Mouse (Mus musculus) frontal cortex, postnatal 10 days (tissue): ENCODE results near the gene Cacng8.
A peak's percentile ranks its signal among the peaks of the same experiment; 100 is the strongest.

Experiments
- DNase-seq, 2 experiments: peaks; one replicate each; pipeline ENCODE4 v3.0.0; 2022; ENCODE audit warnings: low spot score in 2 of 2, mixed read lengths in 1 of 2

Gene Cacng8

DNA sequence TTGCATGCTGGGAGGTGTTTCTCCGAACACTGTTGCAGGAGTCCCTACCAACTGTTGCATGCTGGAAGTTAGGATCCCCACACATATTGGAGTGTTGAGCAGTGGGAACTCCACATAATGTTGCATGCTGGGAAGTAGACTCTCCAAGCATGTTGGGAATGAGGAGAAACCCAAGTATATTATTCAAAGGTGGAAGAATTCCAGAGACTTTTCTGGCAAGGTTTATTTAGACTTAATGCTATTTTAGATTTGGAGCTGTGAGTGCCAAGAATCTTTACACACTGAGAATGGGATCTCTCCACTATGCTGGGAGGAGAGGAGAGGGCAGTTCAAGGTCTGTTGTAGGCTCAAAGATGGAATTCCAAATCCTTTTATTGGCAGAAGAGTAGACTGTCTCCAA lies 41.6 kb downstream of the Cacng8 start:
- DNase-seq, result no peak

DNA sequence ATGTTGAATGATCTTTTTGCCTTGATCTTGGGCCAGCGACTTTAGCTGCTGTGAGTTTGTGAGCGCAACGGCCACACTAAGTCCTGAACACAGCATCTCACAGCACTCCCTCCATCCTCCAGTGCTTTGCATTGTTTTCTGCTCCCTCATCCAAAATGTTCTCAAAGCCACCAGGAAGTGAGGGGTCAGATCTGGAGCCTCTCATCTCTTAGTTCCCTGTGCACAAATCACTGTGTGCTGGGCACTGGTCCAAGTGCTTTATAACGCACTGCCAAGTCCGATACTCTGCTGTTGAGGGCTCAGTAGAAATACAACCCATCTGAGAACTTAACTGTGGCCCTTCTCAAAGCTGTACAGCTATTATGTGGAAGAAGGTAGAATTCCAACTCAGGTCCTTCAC lies 47.5 kb downstream of the Cacng8 start:
- DNase-seq, result no peak

DNA sequence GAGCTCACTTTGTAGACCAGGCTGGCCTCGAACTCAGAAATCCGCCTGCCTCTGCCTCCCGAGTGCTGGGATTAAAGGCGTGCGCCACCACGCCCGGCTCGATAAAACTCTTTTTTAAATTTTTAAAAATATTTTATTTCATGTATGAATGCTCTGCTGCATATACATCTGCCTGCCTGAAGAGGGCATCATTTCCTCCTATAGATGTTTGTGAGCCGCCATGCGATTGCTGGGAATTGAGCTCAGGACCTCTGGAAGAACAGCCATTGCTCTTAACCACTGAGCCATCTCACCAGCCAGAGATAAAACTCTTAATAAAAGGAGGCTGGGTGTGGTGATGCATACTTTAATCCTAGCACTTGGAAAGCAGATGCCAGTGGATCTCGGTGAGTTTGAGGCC lies 49.5 kb downstream of the Cacng8 start:
- DNase-seq, result no peak

DNA sequence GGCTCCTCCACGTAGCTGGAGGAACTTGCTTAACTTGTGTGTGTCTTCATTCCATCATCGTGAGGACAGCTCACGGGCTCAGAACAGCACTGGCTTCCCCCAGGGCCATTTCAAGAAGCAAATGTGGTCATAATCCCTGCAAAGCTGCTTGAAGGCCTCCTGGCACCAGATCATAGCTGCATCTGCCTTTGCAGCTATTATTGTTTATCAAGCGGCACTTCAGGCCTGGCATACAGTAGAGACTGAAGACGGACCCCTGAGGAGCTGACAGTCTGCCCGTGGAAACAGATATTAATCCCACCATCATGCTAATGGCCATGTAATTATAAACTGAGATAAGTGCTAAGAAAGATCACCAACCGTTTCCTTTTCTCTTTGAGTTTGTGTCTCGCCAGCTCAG lies 50.0 kb downstream of the Cacng8 start:
- DNase-seq, result no peak

DNA sequence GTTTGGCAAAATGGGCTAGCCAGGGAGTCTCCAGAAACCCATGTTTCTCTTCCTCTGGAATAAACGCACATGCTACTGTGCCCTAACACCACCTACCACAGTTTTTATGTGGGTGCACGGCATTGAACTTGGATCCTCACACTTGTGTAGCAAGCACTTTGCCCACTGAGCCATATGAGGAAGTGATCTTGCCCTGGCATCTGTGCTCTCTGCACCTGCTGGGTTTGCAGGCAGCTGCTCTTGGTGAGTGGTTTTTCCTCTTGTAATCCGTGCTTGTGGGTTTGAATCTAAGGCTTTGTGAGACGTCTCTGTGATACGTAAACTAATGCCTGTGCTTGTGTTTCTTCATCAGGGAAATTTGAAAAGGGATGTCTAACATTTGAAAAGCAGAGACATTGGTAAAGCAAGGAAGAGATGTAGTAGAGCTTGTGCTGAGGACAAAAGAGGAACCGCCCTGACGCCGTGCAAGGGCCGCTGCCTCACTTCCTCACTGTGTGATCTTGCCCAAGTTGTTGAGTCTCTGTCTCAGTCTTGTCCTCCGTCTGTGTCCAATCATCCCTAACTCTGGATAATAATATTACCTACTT lies 52.1 kb downstream of the Cacng8 start:
- no peak for DNase-seq

DNA sequence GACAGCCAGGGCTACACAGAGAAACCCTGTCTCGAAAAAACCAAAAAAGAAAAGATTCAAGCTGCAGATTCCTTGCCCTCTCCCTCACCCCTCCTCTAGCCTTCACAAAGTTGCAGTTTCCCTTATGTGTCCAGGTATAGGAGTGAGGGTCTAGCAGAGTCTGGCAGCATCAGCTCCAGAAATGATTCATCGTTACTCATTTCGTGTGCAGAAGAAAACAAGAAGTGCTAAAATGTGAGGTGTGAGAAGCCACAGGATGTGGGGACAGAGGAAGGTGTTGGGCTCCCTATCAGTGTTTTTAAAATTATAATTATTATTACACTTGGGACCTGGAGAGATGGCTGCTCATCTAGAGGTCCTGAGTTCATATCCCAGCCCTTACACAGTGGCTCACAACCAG lies 54.2 kb downstream of the Cacng8 start:
- no peak for DNase-seq

DNA sequence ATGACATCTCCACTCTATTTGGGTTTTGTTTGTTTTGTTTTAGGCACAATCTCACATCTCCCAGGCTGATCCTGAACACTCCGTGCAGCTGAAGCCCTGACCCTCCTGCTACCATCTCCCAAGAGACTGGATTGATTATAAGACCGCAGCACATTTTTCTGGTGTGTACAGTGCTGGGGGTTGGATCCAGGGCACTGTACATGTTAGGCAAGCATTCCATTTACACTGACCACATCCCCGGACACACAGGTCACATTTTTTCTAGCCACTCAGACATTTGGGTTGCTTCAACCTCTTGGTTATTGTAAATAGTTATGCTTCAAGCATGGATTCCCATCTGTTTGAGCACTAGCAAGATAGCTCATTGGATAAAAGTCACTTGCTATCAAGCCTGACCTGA lies 56.1 kb downstream of the Cacng8 start:
- DNase-seq, result no peak

DNA sequence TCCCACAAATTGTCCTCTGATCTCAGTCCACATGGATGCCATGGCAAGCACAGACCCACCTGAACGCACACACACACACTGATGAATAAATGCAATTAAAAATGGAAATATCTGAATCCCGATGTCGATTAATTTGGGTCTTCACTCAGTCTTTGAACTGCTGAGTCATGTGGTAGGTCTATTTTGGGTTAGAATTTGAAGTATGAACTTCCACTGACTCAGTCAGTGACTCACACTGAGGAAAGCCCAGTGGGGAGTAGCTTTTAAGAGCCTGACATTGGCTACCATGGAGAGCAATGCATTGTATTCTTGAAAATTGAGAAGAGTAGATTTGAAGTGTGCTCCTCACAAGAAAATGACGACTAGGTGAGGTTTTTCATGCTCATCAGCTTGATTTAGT lies 56.5 kb downstream of the Cacng8 start:
- no peak for DNase-seq

DNA sequence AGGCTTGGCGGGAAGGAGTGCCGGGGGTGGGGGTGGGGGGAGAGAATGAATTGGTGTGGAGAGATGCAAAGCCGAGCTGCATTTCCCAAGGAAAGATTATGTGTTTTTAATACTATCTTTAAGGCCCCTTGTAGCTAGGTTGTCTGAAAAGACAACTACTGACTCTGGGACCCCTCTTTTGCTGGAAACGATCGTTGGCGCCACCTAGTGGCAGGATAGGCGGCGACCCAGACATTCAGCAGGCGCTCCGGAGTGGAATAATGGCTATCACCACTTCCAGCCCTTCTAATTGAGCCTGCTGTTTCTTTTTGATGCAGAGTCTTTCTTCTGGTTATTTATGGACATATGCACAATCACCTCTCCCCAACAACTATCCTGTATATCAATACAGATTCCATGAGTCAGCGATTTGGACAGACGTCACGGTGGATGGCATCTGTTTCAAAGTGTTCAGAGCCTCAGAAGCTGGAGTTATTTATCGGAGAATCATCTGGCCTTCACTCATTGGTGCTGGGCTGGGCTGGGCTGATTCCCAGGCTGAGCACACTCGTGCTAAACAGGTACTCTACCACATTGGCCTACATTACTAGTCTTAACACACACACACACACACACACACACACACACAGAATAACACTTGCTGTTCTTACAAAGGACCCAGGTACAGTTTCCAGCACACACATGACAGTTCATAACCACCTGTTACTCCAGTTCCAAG lies 58.4 kb downstream of the Cacng8 start:
- peak; percentile 34 to 79 for DNase-seq

DNA sequence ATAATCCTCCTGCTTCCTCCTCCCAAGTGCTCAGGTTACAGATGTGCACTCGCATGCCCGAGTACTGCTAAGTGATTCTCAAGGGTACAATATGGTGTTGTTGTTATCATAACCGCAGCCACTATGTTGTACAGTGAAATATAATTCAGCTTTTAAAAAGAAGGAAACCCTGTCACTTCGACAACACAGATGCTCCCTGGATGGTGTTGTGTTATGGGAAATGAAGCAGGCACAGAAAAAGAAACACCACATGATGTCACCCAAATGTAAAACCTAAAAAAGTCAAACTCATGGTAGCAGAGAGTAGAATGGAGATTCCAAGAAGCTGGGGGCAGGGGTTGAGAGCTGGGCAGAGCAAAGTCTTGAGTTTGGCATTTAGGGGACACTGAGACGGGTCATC lies 60.2 kb downstream of the Cacng8 start:
- no peak for DNase-seq

DNA sequence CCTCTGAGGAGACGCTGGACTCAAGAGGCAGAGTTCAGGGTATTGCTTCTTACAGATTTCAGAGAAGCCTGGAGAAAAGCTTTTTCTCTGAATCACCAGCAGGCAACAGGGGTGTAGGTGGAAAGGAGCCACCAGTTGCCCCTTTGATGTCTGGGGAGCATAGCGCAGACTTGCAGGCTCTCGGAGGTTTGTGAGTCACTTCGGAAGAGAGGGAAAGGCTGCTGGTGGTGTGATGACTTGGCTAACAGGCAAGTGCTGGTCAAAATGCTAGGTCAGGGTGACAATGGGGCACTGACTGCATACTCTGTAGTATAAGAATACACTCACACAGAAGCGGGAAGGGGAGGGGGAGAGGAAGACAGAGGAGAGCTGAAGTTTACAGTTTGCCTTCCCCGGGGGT lies 60.7 kb downstream of the Cacng8 start:
- DNase-seq, result no peak

DNA sequence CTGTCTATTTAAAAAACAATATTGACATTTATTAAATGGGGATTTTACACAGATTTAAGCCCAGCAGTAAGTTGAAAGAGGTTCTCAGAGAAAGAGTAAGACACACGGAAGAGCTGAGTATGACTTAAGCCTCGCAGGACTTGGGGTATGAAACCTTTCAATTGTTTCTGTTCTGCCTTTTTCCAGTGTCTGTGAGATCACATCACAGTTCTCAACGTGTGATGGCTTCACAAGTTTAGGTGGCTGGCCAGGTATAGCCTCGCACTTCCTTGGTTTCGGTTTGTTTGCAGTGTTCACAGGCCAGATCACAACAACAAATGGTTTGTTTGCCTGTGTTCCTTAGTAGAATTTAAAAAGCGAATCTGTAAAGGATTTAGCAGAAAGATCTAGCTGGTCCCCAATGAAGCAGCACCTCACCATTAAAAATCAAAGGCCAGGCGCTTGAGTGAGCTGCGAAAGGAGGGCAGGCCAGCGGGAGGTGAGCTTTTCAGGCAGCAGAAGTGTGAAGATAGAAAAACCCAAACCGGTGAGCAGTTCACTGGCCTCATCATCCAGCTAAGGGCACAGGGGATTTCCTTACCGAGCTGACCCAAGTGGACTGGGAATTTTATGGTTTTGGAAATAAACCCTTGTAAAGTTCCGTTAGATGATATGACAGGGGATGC lies 62.5 kb downstream of the Cacng8 start:
- DNase-seq, result no peak

DNA sequence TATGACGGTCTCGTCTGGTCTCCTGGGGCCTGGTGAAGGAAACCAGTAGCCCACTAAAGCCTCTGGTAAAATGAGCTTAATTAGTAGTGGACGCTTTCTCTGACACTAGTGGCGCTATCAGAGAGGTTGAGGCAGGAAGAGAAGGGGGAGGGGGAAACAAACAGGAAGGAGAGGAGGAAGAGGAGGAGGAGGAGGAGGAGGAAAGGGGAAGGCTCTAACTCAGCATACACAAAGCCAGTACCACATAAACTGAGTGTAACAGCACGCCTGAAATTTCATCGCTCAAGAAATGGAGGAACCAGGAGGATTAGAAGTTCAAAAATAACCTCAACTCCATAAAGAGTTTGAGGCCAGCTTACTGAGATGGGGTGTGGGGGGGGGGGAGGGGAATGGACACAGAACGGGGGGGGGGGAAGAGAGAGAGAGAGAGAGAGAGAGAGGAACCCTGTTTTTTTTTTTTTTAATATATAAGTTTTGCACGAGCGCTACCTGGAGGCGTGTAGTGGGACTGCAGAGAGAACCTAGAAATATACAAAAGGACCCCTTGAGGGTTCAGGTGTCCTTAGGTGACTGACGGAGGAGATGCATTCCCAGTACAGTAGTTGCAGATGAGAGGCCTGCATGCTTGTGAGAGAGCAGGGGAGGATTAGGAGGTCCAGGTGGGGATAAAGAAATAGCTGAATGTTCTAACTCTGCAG lies 63.2 kb downstream of the Cacng8 start:
- DNase-seq, result no peak

DNA sequence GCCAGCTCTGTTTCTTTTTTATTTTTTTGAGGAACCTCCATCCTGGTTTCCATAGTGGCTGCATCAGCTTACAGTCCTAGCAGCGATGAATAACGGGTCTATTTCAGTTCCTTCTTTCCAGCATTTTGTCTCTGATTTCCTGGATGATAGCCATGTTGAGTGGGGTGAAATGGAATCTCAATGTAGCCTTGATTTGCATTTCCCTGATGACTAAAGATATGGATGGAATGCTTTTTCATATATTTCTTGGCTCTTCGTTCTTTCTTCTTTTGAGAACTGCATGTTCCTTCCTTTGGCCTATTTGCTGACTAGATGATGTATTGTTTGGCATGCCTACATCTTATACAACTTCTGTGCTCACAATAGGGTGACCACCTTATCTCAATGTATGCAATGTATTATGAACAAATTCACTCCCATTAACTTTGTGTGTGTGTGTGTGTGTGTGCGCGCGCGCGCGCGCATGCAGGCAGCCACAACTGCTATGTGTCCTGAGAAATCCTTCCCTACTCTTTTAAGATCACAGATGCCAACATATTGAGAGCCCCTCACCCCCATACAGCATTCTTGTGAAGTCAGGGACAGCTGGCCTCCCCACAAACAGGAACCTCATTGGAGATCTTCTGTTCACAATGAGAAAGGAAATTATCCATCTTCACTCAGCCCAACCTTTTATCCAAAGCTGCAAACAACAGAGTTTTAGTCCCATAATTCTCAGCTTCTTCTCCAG lies 66.8 kb downstream of the Cacng8 start:
- DNase-seq, result no peak

DNA sequence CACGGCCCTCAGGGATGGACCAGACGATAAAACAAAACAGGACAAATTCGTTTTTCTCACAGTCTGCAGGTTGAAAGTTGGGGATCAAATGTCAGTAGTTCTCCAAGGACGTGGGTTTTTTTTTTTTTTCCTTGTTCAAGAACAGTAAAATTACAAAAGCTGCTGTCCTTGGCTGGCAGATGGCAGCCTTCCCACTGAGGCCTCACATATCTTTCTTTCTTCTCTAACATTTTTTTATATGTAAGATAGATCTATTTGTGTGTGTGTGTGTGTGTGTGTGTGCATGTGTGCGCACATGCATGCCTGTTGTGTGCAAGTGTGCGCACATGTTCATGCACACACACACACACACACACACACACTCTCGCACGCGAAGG lies 67.3 kb downstream of the Cacng8 start:
- DNase-seq, result no peak

DNA sequence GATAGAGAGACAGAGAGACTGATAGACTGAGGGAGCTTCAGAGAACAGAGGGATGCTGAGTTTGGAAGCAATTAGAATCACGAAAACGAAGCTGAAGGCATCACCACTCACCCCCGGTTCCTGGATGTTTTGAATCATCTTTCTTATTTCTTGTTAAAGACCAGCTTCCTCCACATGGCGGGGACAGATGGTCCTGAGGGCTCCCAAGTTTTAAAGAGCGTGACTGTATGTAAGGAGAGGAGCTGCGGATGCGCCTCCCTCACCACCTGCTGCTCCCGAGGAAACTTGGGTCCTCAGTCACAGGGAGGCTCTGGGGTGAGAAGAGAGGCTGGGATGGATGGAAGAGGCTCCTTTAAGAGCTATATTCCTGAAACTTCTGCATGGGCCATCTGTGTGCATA lies 69.8 kb downstream of the Cacng8 start:
- DNase-seq, result peak; percentile 47 to 50

DNA sequence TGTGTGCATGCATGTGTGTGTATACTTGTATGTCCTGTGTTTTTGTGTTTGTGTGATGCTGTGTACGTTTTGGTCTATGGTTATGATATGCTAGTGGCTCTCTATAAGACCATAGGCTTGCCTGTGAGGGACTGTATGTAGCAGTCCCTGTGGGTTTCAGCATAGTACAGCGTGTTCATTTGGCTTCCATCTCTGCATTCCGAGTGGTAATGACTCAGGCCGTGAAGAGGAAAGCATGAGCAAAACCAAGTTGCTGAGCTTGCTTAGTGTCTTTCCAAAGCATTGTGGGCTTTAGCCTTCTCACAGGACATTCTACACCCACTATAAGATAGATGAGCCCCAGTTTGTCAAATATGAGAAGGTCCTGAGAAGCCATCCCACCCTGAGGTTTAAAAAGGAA lies 72.8 kb downstream of the Cacng8 start:
- no peak for DNase-seq
